Mouse (Mus musculus): ENCODE measurements around the gene Map6. TPM values are rescaled to one million over a fixed set of nuclear protein-coding genes. Genes with fewer than 3 reads are reported as not detected.

Map6 gene
- total and polyA plus RNA-seq, 2 experiments from 2014 or later: 98.0 to 234 TPM

- no peak for DNase-seq
- no peak overlapping the region for H3K4me3 ChIP-seq (ENCODE audit: low read depth, low read length)
- TF ChIP-seq CTCF (IDR thresholded peaks at IDR 0.05; ENCODE audit: low read depth): no peak
- no peak for ATAC-seq
- no peak overlapping the region for H3K4me2 ChIP-seq (ENCODE audit: low read depth)
- 39% methylated on average over 7 of the region's 7 CpGs for WGBS
- peaks cover 32% of the 10 kb centered on the region for H3K4me1 ChIP-seq (ENCODE audit: insufficient read depth)
- H3K36me3 ChIP-seq (ENCODE audit: insufficient read depth): peaks cover 13% of the 10 kb centered on the region
- H3K27me3 ChIP-seq (ENCODE audit: insufficient read depth, low read length): no peaks in the 10 kb centered on the region
- no peaks in the 10 kb centered on the region for H3K9me3 ChIP-seq (ENCODE audit: low read length)
- H3K9ac ChIP-seq: no peak overlapping the region; the same call in 1 of the 2 replicates
- H3K27ac ChIP-seq (ENCODE audit: low read depth, low read length): peak overlapping the region; percentile 84
Measured at GRCm38 (mm10) chr7:99311433-99311832, 44.2 kb downstream of the Map6 start.

- WGBS: 38% methylated on average over 4 of the region's 4 CpGs
Measured at GRCm38 (mm10) chr7:99312058-99312457, 44.8 kb downstream of the Map6 start.

GRCm38 (mm10) chr7:99312671-99313143, 45.5 kb downstream of the Map6 start:
- peaks cover 22% of the 10 kb centered on the region for H3K36me3 ChIP-seq (ENCODE audit: insufficient read depth)
- DNase-seq (peak; percentile 77), ATAC-seq (peak; percentile 92)
- H3K4me3 ChIP-seq (ENCODE audit: low read depth, low read length): no peak overlapping the region
- no peaks in the 10 kb centered on the region for H3K9me3 ChIP-seq (ENCODE audit: low read length)
- H3K4me2 ChIP-seq (ENCODE audit: low read depth): peak overlapping the region; percentile 19; the same call in 1 of the 2 replicates
- H3K27me3 ChIP-seq (ENCODE audit: insufficient read depth, low read length): no peaks in the 10 kb centered on the region
- H3K27ac ChIP-seq (ENCODE audit: low read depth, low read length): peak overlapping the region; percentile 84
- H3K4me1 ChIP-seq (ENCODE audit: insufficient read depth): peaks cover 32% of the 10 kb centered on the region
- no peak for TF ChIP-seq CTCF (IDR thresholded peaks at IDR 0.05; ENCODE audit: low read depth)
- H3K9ac ChIP-seq: peak overlapping the region; percentile 35
- 20% methylated on average over 8 of the region's 8 CpGs for WGBS

More at GRCm38 (mm10) chr7:99312058-99312457, 44.8 kb downstream of the Map6 start:
- DNase-seq (peak; percentile 51), ATAC-seq (peak; percentile 28)
- no peak overlapping the region for H3K4me3 ChIP-seq (ENCODE audit: low read depth, low read length)
- TF ChIP-seq CTCF (IDR thresholded peaks at IDR 0.05; ENCODE audit: low read depth): no peak
- peaks cover 15% of the 10 kb centered on the region for H3K36me3 ChIP-seq (ENCODE audit: insufficient read depth)
- peaks cover 32% of the 10 kb centered on the region for H3K4me1 ChIP-seq (ENCODE audit: insufficient read depth)
- peak overlapping the region; percentile 35 for H3K9ac ChIP-seq
- H3K27ac ChIP-seq (ENCODE audit: low read depth, low read length): peak overlapping the region; percentile 84
- H3K27me3 ChIP-seq (ENCODE audit: insufficient read depth, low read length): no peaks in the 10 kb centered on the region
- H3K9me3 ChIP-seq (ENCODE audit: low read length): no peaks in the 10 kb centered on the region
- peak overlapping the region; percentile 19; the same call in 1 of the 2 replicates for H3K4me2 ChIP-seq (ENCODE audit: low read depth)

GRCm38 (mm10) chr7:99313253-99313652, 46.0 kb downstream of the Map6 start:
- DNase-seq (no peak), ATAC-seq (peak; percentile 21; the same call in 1 of the 2 replicates)
- 48% methylated on average over 8 of the region's 8 CpGs for WGBS
- no peak for TF ChIP-seq CTCF (IDR thresholded peaks at IDR 0.05; ENCODE audit: low read depth)
- Histone ChIP-seq H3K9me3 (ENCODE audit: low read length) (no peaks in the 10 kb centered on the region), H3K36me3 (ENCODE audit: insufficient read depth) (peaks cover 27% of the 10 kb centered on the region), H3K27ac (ENCODE audit: low read depth, low read length) (peak overlapping the region; percentile 84), H3K27me3 (ENCODE audit: insufficient read depth, low read length) (no peaks in the 10 kb centered on the region), H3K4me3 (ENCODE audit: low read depth, low read length) (no peak overlapping the region), H3K9ac (0 out of 2 replicates have a peak overlapping the region, but pooled peaks have one; percentile 35), H3K4me2 (ENCODE audit: low read depth) (0 out of 2 replicates have a peak overlapping the region, but pooled peaks have one; percentile 19), H3K4me1 (ENCODE audit: insufficient read depth) (peaks cover 32% of the 10 kb centered on the region)

GRCm38 (mm10) chr7:99314565-99314964, 47.3 kb downstream of the Map6 start:
- no peak for TF ChIP-seq CTCF (IDR thresholded peaks at IDR 0.05; ENCODE audit: low read depth)
- H3K27me3 ChIP-seq (ENCODE audit: insufficient read depth, low read length): no peaks in the 10 kb centered on the region
- peaks cover 30% of the 10 kb centered on the region for H3K36me3 ChIP-seq (ENCODE audit: insufficient read depth)
- DNase-seq (no peak), ATAC-seq (no peak)
- H3K9me3 ChIP-seq (ENCODE audit: low read length): no peaks in the 10 kb centered on the region
- H3K9ac ChIP-seq: no peak overlapping the region
- H3K4me1 ChIP-seq (ENCODE audit: insufficient read depth): peaks cover 32% of the 10 kb centered on the region
- H3K4me3 ChIP-seq (ENCODE audit: low read depth, low read length): no peak overlapping the region
- H3K4me2 ChIP-seq (ENCODE audit: low read depth): no peak overlapping the region
- 84% methylated on average over 4 of the region's 4 CpGs for WGBS
- no peak overlapping the region for H3K27ac ChIP-seq (ENCODE audit: low read depth, low read length)

GRCm38 (mm10) chr7:99316207-99316606, 49.0 kb downstream of the Map6 start:
- no peaks in the 10 kb centered on the region for H3K9me3 ChIP-seq (ENCODE audit: low read length)
- 81% methylated on average over 7 of the region's 7 CpGs for WGBS
- H3K27me3 ChIP-seq (ENCODE audit: insufficient read depth, low read length): no peaks in the 10 kb centered on the region
- H3K36me3 ChIP-seq (ENCODE audit: insufficient read depth): peaks cover 34% of the 10 kb centered on the region
- no peak overlapping the region for H3K9ac ChIP-seq
- H3K4me2 ChIP-seq (ENCODE audit: low read depth): no peak overlapping the region
- TF ChIP-seq CTCF (IDR thresholded peaks at IDR 0.05; ENCODE audit: low read depth): no peak
- H3K4me3 ChIP-seq (ENCODE audit: low read depth, low read length): no peak overlapping the region
- ATAC-seq: no peak
- H3K4me1 ChIP-seq (ENCODE audit: insufficient read depth): peaks cover 29% of the 10 kb centered on the region
- H3K27ac ChIP-seq (ENCODE audit: low read depth, low read length): no peak overlapping the region
- DNase-seq: no peak

- ATAC-seq (no peak), DNase-seq (no peak)
- H3K27me3 ChIP-seq (ENCODE audit: insufficient read depth, low read length): no peaks in the 10 kb centered on the region
- no peak overlapping the region for H3K27ac ChIP-seq (ENCODE audit: low read depth, low read length)
- H3K4me2 ChIP-seq (ENCODE audit: low read depth): no peak overlapping the region
- no peak for TF ChIP-seq CTCF (IDR thresholded peaks at IDR 0.05; ENCODE audit: low read depth)
- no peak overlapping the region for H3K4me3 ChIP-seq (ENCODE audit: low read depth, low read length)
- H3K9me3 ChIP-seq (ENCODE audit: low read length): no peaks in the 10 kb centered on the region
- H3K4me1 ChIP-seq (ENCODE audit: insufficient read depth): peaks cover 16% of the 10 kb centered on the region
- peaks cover 42% of the 10 kb centered on the region for H3K36me3 ChIP-seq (ENCODE audit: insufficient read depth)
- no peak overlapping the region for H3K9ac ChIP-seq
- 71% methylated on average over 7 of the region's 7 CpGs for WGBS
Measured at GRCm38 (mm10) chr7:99317475-99317874, 50.2 kb downstream of the Map6 start.

All from forebrain, postnatal 0 days (tissue).